Mouse (Mus musculus) lung, postnatal 0 days (tissue): ENCODE results near the gene Map4k5. TPM values are rescaled to one million over a fixed set of nuclear protein-coding genes. Genes with fewer than 3 reads are reported as not detected.

Experiments
- ATAC-seq: fragments of 200-750 bp; cut with Nextera tagmentation; 2 replicates; pipeline ENCODE4 v1.8.0; 2017; ENCODE audit warnings: moderate library complexity
- DNase-seq: peaks from one replicate; pipeline ENCODE4 v3.0.0-alpha.2; 2016; ENCODE audit warnings: low spot score
- H3K27ac ChIP-seq: fragments of 300-500 bp; sonication (generic); 2 replicates; pipeline ENCODE4 v1.5.1; 2014; ENCODE audit warnings: antibody characterized with exemption, mild to moderate bottlenecking, low read length, mixed read lengths
- H3K27me3 ChIP-seq: fragments of 300-500 bp; sonication (generic); replicated peaks from 2 replicates; pipeline ENCODE4 v1.6.1; 2014; ENCODE audit warnings: low read length, mixed read lengths; ENCODE audit not compliant: insufficient read depth
- H3K36me3 ChIP-seq: fragments of 300-500 bp; sonication (generic); 2 replicates; pipeline ENCODE4 v1.6.1; 2014; ENCODE audit warnings: low read length, mixed read lengths; ENCODE audit not compliant: insufficient read depth
- H3K4me1 ChIP-seq: fragments of 300-500 bp; sonication (generic); 2 replicates; pipeline ENCODE4 v1.6.1; 2014; ENCODE audit warnings: antibody characterized with exemption, low read depth, low read length, mixed read lengths; ENCODE audit not compliant: insufficient read depth
- H3K4me2 ChIP-seq: fragments of 300-500 bp; sonication (generic); replicated peaks from 2 replicates; pipeline ENCODE4 v1.6.1; 2014; ENCODE audit warnings: low read depth, mild to moderate bottlenecking, low read length, moderate library complexity, mixed read lengths
- H3K4me3 ChIP-seq: fragments of 300-500 bp; sonication (generic); 2 replicates; pipeline ENCODE4 v1.5.1; 2014; ENCODE audit warnings: low read depth, low read length
- H3K9ac ChIP-seq: fragments of 300-500 bp; sonication (generic); replicated peaks from 2 replicates; pipeline ENCODE4 v1.6.1; 2014; ENCODE audit warnings: low read depth, mild to moderate bottlenecking
- H3K9me3 ChIP-seq: fragments of 300-500 bp; sonication (generic); 2 replicates; pipeline ENCODE4 v1.6.1; 2016; ENCODE audit warnings: low read length, mixed read lengths
- CTCF ChIP-seq: IDR thresholded peaks from 2 replicates; pipeline ENCODE4 v1.5.1; 2016; ENCODE audit warnings: antibody characterized with exemption, mild to moderate bottlenecking
- EP300 ChIP-seq: IDR thresholded peaks from 2 replicates; pipeline ENCODE4 v1.6.1; 2016; ENCODE audit warnings: antibody characterized with exemption, mild to moderate bottlenecking, control low read depth
- WGBS: fragments of 180-500 bp; shearing (Covaris S2); extraction: QIAGEN DNeasy Blood & Tissue Kit; methylation state at CpG from one replicate; pipeline ENCODE4 v1.1.7; 2014; 5-methylcytosine and 5-hydroxymethylcytosine counted together
- polyA plus RNA-seq: library from polyadenylated mRNA; unstranded; fragments of >200 nt; fragmentation: Nextera tagmentation; extraction: Ambion mirVana; gene quantifications from 2 replicates; pipeline ENCODE4 v1.2.1, GENCODE M21; 2015

Map4k5 gene
- polyA plus RNA-seq, 1 experiment from 2014 or later: 20.6 TPM

GRCm38 (mm10) chr12:69853387-69853786 lies 39.6 kb downstream of the Map4k5 start:
- H3K27me3 ChIP-seq: no peaks in the 10 kb centered on the region
- 77% methylated on average over 11 of the region's 11 CpGs for WGBS
- H3K4me2 ChIP-seq: no peak overlapping the region
- H3K36me3 ChIP-seq: peaks cover 6% of the 10 kb centered on the region; the same call in 1 of the 2 replicates
- no peak overlapping the region for H3K9ac ChIP-seq
- no peaks in the 10 kb centered on the region for H3K9me3 ChIP-seq
- ATAC-seq (no peak), DNase-seq (peak; percentile 14)
- no peak overlapping the region for H3K27ac ChIP-seq
- H3K4me1 ChIP-seq: no peaks in the 10 kb centered on the region
- TF ChIP-seq EP300 (no peak), CTCF (no peak)
- no peak overlapping the region for H3K4me3 ChIP-seq

- WGBS: 87% methylated on average over 9 of the region's 9 CpGs
- Histone ChIP-seq H3K27ac (no peak overlapping the region), H3K4me3 (no peak overlapping the region), H3K4me1 (no peaks in the 10 kb centered on the region), H3K36me3 (peaks cover 6% of the 10 kb centered on the region; the same call in 1 of the 2 replicates), H3K27me3 (no peaks in the 10 kb centered on the region), H3K4me2 (no peak overlapping the region), H3K9me3 (no peaks in the 10 kb centered on the region), H3K9ac (no peak overlapping the region)
- ATAC-seq (no peak), DNase-seq (no peak)
- TF ChIP-seq CTCF (no peak), EP300 (no peak)
Observed at GRCm38 (mm10) chr12:69852288-69852687, 40.7 kb downstream of the Map4k5 start.

GRCm38 (mm10) chr12:69848083-69848878 lies 44.7 kb downstream of the Map4k5 start:
- Histone ChIP-seq H3K9me3 (no peaks in the 10 kb centered on the region), H3K36me3 (peaks cover 22% of the 10 kb centered on the region), H3K4me2 (no peak overlapping the region), H3K4me1 (no peaks in the 10 kb centered on the region), H3K27me3 (no peaks in the 10 kb centered on the region), H3K27ac (no peak overlapping the region), H3K4me3 (no peak overlapping the region), H3K9ac (no peak overlapping the region)
- 73% methylated on average over 12 of the region's 12 CpGs for WGBS
- ATAC-seq (no peak), DNase-seq (peak; percentile 50)
- TF ChIP-seq EP300 (no peak), CTCF (peak; percentile 62)

GRCm38 (mm10) chr12:69846499-69846898 lies 46.5 kb downstream of the Map4k5 start:
- no peak overlapping the region for H3K27ac ChIP-seq
- H3K9me3 ChIP-seq: no peaks in the 10 kb centered on the region
- no peak overlapping the region for H3K9ac ChIP-seq
- peaks cover 25% of the 10 kb centered on the region for H3K36me3 ChIP-seq
- TF ChIP-seq EP300 (no peak), CTCF (no peak)
- H3K4me1 ChIP-seq: no peaks in the 10 kb centered on the region
- no peaks in the 10 kb centered on the region for H3K27me3 ChIP-seq
- ATAC-seq (no peak), DNase-seq (no peak)
- WGBS: 92% methylated on average over 9 of the region's 9 CpGs
- H3K4me3 ChIP-seq: no peak overlapping the region
- no peak overlapping the region for H3K4me2 ChIP-seq

- WGBS: 87% methylated on average over 9 of the region's 9 CpGs
- Histone ChIP-seq H3K9ac (no peak overlapping the region), H3K9me3 (no peaks in the 10 kb centered on the region), H3K4me2 (no peak overlapping the region), H3K27me3 (no peaks in the 10 kb centered on the region), H3K4me3 (no peak overlapping the region), H3K4me1 (no peaks in the 10 kb centered on the region), H3K27ac (no peak overlapping the region), H3K36me3 (peaks cover 27% of the 10 kb centered on the region)
- DNase-seq (no peak), ATAC-seq (no peak)
- TF ChIP-seq CTCF (no peak), EP300 (no peak)
Observed at GRCm38 (mm10) chr12:69845722-69846121, 47.3 kb downstream of the Map4k5 start.

- Histone ChIP-seq H3K4me1 (no peaks in the 10 kb centered on the region), H3K9me3 (no peaks in the 10 kb centered on the region), H3K27me3 (no peaks in the 10 kb centered on the region), H3K9ac (no peak overlapping the region), H3K4me3 (no peak overlapping the region), H3K36me3 (peaks cover 32% of the 10 kb centered on the region), H3K4me2 (no peak overlapping the region), H3K27ac (no peak overlapping the region)
- ATAC-seq (peak; percentile 44; the same call in 1 of the 2 replicates), DNase-seq (peak; percentile 35)
- TF ChIP-seq CTCF: no peak
- TF ChIP-seq EP300: no peak
- 63% methylated on average over 19 of the region's 19 CpGs for WGBS
Observed at GRCm38 (mm10) chr12:69843531-69844445, 49.2 kb downstream of the Map4k5 start.
